Mouse (Mus musculus) heart, embryonic 12.5 days (tissue): Measurements from ENCODE around the gene Ntn1. TPM values are rescaled to one million over a fixed set of nuclear protein-coding genes. Genes with fewer than 3 reads are reported as not detected.

Source experiments
- ATAC-seq: fragments of 200-750 bp; cut with Nextera tagmentation; 2 replicates; pipeline ENCODE4 v1.8.0; 2017; ENCODE audit warnings: moderate TSS enrichment, moderate library complexity; ENCODE audit not compliant: insufficient number of reproducible peaks, low FRiP score
- H3K27ac ChIP-seq: fragments of 300-500 bp; sonication (generic); 2 replicates; pipeline ENCODE4 v1.5.1; 2016; ENCODE audit warnings: mild to moderate bottlenecking, moderate library complexity; ENCODE audit not compliant: poor library complexity, severe bottlenecking
- H3K27me3 ChIP-seq: fragments of 300-500 bp; sonication (generic); replicated peaks from 2 replicates; pipeline ENCODE4 v1.6.1; 2016; ENCODE audit warnings: mild to moderate bottlenecking, moderate library complexity
- H3K36me3 ChIP-seq: fragments of 300-500 bp; sonication (generic); 2 replicates; pipeline ENCODE4 v1.6.1; 2016; ENCODE audit warnings: mild to moderate bottlenecking, moderate library complexity
- H3K4me1 ChIP-seq: fragments of 300-500 bp; sonication (generic); replicated peaks from 2 replicates; pipeline ENCODE4 v1.6.1; 2016; ENCODE audit warnings: mild to moderate bottlenecking
- H3K4me2 ChIP-seq: fragments of 300-500 bp; sonication (generic); 2 replicates; pipeline ENCODE4 v1.6.1; 2016; ENCODE audit warnings: mild to moderate bottlenecking, moderate library complexity
- H3K4me3 ChIP-seq: fragments of 300-500 bp; sonication (generic); 2 replicates; pipeline ENCODE4 v1.5.1; 2016; ENCODE audit warnings: mild to moderate bottlenecking
- H3K9ac ChIP-seq: fragments of 300-500 bp; sonication (generic); 2 replicates; pipeline ENCODE4 v1.6.1; 2016; ENCODE audit warnings: mild to moderate bottlenecking, moderate library complexity
- H3K9me3 ChIP-seq: fragments of 300-500 bp; sonication (generic); replicated peaks from 2 replicates; pipeline ENCODE4 v1.6.1; 2016; ENCODE audit warnings: mild to moderate bottlenecking, moderate library complexity
- WGBS: fragments of 180-500 bp; shearing (Covaris S2); methylation state at CpG from one replicate; pipeline ENCODE4 v1.1.7; 2016; 5-methylcytosine and 5-hydroxymethylcytosine counted together
- polyA plus RNA-seq: library from polyadenylated mRNA; unstranded; fragments of >200 nt; fragmentation: Nextera tagmentation; extraction: Ambion mirVana; gene quantifications from 2 replicates; pipeline ENCODE4 v1.2.1, GENCODE M21; 2016

Ntn1 gene
- polyA plus RNA-seq, 1 experiment from 2014 or later: 38.6 TPM

DNA sequence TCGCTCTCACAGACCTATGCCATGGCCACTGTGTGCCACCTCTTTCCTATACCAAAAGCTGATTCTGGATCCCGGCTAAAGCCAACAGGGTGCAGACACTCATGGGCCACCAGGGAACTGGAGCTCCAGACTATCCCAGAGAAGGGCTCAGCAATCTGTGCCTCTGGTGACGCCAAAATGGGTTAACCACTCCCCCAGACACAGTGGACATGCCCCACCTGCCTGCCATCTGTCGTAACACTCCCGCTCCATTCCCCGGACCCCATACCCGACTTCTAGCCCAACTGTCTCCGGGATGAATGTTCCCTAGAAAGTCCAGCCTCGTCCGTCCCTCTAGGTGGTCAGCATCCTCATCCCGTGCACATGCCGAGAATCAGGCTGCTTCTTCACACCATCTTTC, 51.8 kb downstream of the Ntn1 start:
- Histone ChIP-seq H3K9ac (no peak overlapping the region), H3K4me3 (no peak overlapping the region), H3K4me1 (peaks cover 18% of the 10 kb centered on the region), H3K27me3 (no peaks in the 10 kb centered on the region), H3K9me3 (no peaks in the 10 kb centered on the region), H3K27ac (no peak overlapping the region), H3K4me2 (no peak overlapping the region), H3K36me3 (no peaks in the 10 kb centered on the region)
- ATAC-seq: no peak
- 88% methylated on average over 12 of the region's 12 CpGs for WGBS

DNA sequence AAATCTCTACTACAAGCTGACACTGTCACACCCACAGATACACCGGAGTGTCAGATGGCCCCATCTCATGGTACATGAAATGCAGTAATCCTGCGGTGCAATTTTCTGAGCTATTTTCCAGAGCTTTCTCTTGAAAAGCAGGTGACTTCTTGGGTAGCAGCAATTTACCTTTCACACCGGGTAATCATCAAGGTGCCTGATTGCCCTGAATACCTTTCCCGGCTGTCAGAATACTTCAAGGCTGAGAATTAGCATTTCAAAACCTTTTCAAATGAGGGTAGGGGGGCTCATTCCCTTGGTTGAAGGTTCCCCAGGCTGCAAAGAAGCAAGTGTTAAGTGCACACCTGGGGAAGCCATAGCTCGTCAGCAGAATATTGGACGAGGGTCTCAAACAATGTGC, 52.5 kb downstream of the Ntn1 start:
- Histone ChIP-seq H3K4me1 (peaks cover 18% of the 10 kb centered on the region), H3K9ac (no peak overlapping the region), H3K36me3 (no peaks in the 10 kb centered on the region), H3K27ac (no peak overlapping the region), H3K4me3 (no peak overlapping the region), H3K4me2 (no peak overlapping the region), H3K9me3 (no peaks in the 10 kb centered on the region), H3K27me3 (no peaks in the 10 kb centered on the region)
- 42% methylated on average over 6 of the region's 6 CpGs for WGBS
- ATAC-seq: no peak

DNA sequence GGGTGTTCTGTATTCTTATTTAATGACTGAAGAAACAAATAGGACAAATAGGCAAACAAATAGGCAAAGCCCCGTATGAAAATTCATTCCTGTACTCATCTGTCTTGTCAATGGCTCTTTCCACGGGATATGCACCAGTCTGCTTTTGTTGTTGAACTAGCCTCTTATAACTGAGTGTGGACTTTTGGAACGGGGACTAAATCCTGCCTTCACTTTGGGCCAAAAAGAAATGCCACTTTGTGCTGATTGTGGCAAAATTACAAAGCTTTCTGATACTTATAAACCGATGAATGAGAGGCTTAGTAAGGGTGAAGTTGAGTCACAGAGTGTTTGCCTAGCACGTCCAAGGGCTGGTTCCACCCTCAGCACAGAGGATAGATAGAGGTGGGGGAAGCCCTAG, 53.1 kb downstream of the Ntn1 start:
- no peak overlapping the region for H3K4me3 ChIP-seq
- H3K9ac ChIP-seq: no peak overlapping the region
- no peak overlapping the region for H3K4me2 ChIP-seq
- no peak overlapping the region for H3K27ac ChIP-seq
- H3K4me1 ChIP-seq: peaks cover 15% of the 10 kb centered on the region
- 67% methylated on average over 5 of the region's 5 CpGs for WGBS
- no peak for ATAC-seq
- no peaks in the 10 kb centered on the region for H3K36me3 ChIP-seq
- H3K9me3 ChIP-seq: no peaks in the 10 kb centered on the region
- no peaks in the 10 kb centered on the region for H3K27me3 ChIP-seq

DNA sequence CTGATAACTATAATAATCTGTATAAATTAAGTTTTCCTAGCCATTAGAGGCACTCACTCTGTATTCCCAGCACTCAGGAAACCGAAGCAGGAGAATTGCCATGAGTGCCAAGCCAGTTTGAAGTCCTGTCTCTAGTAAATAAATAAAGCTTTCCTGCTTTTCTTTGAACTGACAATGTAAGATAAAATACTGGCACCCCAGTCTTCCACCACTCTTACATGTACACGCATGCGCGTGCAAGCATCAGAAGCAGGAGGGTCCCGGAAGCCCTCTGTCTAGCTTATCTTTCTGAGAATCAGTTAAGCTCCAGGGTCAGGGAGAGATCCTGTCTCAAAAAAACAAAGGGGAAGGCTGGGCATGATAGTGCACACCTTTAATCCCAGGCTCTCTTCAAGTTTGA, 54.5 kb downstream of the Ntn1 start:
- no peaks in the 10 kb centered on the region for H3K36me3 ChIP-seq
- no peaks in the 10 kb centered on the region for H3K9me3 ChIP-seq
- no peak overlapping the region for H3K9ac ChIP-seq
- H3K4me2 ChIP-seq: no peak overlapping the region
- H3K4me1 ChIP-seq: peaks cover 15% of the 10 kb centered on the region
- H3K27ac ChIP-seq: no peak overlapping the region
- no peak overlapping the region for H3K4me3 ChIP-seq
- ATAC-seq: no peak
- WGBS: 85% methylated on average over 5 of the region's 5 CpGs
- H3K27me3 ChIP-seq: no peaks in the 10 kb centered on the region

DNA sequence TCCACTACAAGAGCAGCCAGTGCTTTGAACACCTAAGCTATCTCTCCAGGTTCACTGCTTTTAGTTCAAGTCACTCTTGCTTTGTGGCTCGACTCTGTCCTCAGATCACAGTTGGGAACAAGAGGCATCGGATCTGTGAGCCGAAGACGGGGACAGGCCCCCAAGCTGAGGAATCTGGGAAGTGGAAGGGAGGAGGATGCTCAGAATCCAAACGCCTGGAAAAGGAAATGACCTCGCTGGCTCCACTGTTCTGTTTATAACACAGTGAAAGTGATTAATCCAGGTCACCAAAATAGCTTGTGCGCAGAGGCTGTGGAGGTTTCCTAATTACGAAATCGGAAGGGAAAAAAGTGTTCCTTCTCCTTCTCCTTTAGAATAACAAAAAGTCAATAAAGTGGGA, 56.4 kb downstream of the Ntn1 start:
- no peak overlapping the region for H3K27ac ChIP-seq
- H3K4me1 ChIP-seq: peaks cover 19% of the 10 kb centered on the region
- H3K4me2 ChIP-seq: no peak overlapping the region
- no peaks in the 10 kb centered on the region for H3K36me3 ChIP-seq
- H3K4me3 ChIP-seq: no peak overlapping the region
- 38% methylated on average over 9 of the region's 9 CpGs for WGBS
- H3K9ac ChIP-seq: no peak overlapping the region
- no peak for ATAC-seq
- no peaks in the 10 kb centered on the region for H3K9me3 ChIP-seq
- no peaks in the 10 kb centered on the region for H3K27me3 ChIP-seq

DNA sequence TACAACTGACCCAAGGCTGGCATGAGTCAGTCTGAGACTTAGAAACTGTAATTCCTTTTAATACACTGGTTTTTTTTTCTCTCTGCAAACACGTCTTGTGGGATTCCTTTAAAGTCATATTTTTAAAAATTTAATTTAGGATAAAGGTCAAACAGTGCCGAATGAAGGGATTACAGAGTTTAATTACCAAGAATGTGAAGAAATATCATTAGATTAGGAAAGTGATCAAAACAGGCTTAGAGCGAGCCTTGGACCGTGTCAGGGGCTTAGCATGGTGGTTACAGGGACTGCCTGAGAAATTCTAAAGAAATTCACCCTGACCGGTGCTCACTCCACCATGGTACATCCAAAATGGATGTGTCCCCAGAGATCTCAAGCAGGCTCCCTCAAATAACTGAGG, 57.9 kb downstream of the Ntn1 start:
- ATAC-seq: no peak
- 85% methylated on average over 5 of the region's 5 CpGs for whole genome bisulfite sequencing
- H3K4me1 ChIP-seq: peaks cover 19% of the 10 kb centered on the region
- H3K9me3 ChIP-seq: no peaks in the 10 kb centered on the region
- no peaks in the 10 kb centered on the region for H3K27me3 ChIP-seq
- no peak overlapping the region for H3K4me2 ChIP-seq
- H3K9ac ChIP-seq: no peak overlapping the region
- H3K27ac ChIP-seq: no peak overlapping the region
- no peak overlapping the region for H3K4me3 ChIP-seq
- H3K36me3 ChIP-seq: no peaks in the 10 kb centered on the region

DNA sequence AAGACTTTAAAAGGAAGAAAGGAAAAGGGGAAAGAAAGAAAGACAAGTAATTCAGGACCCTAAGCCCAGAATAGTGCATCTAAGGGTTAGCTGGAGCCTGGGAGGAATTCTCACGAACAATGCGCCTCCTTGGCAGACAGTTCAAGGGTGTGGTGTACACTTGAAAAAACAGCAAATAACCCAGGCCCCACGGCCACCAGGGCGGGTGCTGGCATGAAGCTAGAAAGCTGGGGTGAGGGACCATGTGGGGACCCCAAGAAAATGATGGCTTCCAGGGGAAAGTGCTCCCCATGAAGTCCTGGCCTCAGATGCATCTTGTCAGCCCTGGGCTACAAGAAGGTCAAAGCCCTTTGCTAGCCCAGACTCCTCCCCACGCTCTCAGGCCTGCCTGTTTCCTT, 58.6 kb downstream of the Ntn1 start:
- WGBS: 73% methylated on average over 5 of the region's 5 CpGs
- ATAC-seq: no peak
- Histone ChIP-seq H3K27me3 (no peaks in the 10 kb centered on the region), H3K9ac (no peak overlapping the region), H3K4me2 (no peak overlapping the region), H3K36me3 (no peaks in the 10 kb centered on the region), H3K4me3 (no peak overlapping the region), H3K4me1 (peaks cover 19% of the 10 kb centered on the region), H3K27ac (no peak overlapping the region), H3K9me3 (no peaks in the 10 kb centered on the region)

DNA sequence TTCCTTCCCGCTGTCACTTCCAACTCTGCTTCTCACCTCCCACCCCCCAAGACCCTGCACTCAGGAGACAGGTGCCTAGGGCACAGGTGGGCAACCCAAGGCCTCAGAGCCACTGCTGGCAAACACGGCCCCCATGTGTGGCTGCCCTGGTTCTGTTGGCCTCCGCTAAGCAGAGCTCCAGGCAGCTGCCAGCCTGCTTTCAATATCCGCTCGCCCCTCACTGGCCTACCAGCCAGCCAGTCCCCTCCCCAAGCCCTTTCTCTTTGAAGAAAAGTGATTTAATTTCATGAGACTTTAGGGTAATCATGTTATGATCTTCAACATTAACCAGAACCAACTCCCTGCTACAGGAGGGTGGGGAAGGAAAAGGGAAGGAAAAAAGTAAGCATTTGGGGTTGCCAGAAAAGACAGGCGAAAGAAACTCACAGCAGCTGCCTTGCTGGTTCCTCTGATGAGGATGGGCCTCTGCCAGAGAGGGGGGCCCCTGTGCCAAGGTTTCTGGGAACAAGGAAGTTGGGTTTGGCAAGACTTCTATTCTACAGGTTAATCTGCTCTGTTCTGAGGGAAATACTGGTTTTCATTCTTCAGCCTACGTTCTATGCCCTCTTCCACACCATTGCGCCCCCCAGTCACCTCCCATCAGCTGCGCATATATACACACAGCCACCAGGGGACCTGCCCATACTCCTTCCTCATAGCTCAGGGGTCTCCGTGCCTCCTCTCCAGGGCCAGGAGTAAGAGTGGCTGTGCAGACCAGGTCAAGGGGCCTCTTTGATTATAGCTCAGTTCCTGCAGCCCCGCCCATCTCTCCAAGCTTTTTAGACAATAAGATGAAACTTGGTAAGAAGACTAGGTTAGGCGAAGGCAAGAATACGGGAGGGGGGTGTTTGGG, 59.3 kb downstream of the Ntn1 start:
- ATAC-seq: no peak
- no peak overlapping the region for H3K27ac ChIP-seq
- H3K27me3 ChIP-seq: no peaks in the 10 kb centered on the region
- peaks cover 19% of the 10 kb centered on the region for H3K4me1 ChIP-seq
- H3K4me2 ChIP-seq: no peak overlapping the region
- H3K36me3 ChIP-seq: no peaks in the 10 kb centered on the region
- H3K9me3 ChIP-seq: no peaks in the 10 kb centered on the region
- no peak overlapping the region for H3K4me3 ChIP-seq
- no peak overlapping the region for H3K9ac ChIP-seq
- WGBS: 79% methylated on average over 13 of the region's 13 CpGs

DNA sequence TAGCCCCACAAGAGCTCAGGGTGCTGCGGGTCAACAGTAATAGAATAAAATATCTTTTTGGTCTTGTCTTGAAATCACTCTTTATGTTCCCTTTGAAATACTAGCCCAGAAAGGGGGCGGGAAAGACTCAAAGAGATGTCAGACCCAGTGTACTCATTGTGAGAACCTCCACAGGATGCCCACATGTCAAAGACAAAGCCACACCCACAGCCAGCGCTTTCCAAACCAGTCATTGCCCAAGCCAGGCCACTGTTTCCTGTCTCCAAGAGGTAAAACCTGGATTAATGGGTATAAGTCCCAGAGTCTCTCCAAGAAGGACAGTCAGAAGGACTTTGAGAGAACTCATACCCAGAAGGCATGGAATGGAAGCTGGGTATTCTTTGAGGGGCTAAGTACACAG, 60.3 kb downstream of the Ntn1 start:
- no peak for ATAC-seq
- no peaks in the 10 kb centered on the region for H3K36me3 ChIP-seq
- no peak overlapping the region for H3K4me3 ChIP-seq
- 81% methylated on average over 3 of the region's 3 CpGs for WGBS
- H3K9ac ChIP-seq: no peak overlapping the region
- no peaks in the 10 kb centered on the region for H3K9me3 ChIP-seq
- H3K27me3 ChIP-seq: no peaks in the 10 kb centered on the region
- H3K4me2 ChIP-seq: no peak overlapping the region
- H3K4me1 ChIP-seq: peaks cover 19% of the 10 kb centered on the region
- H3K27ac ChIP-seq: no peak overlapping the region

DNA sequence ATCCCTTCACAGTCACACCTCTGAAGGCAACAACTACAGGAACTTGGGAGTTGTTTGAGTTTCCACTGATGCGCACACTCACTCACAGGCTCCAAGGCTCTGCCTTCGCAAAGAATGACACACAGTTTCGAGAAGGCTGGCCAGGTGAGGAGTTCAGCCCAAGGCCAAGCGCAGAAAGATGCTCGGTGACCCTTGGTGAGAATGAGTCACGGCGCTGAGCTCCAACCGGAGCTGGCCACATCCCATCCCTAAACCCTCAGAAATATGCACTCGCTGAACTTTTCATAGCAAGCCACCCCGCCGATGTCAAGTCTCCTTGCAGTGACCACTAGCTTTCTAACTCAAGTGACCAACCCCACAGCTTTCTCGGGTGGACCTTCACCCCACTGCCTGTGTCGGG, 60.8 kb downstream of the Ntn1 start:
- no peak overlapping the region for H3K4me3 ChIP-seq
- H3K9me3 ChIP-seq: no peaks in the 10 kb centered on the region
- peaks cover 22% of the 10 kb centered on the region for H3K4me1 ChIP-seq
- no peaks in the 10 kb centered on the region for H3K36me3 ChIP-seq
- no peak overlapping the region for H3K27ac ChIP-seq
- H3K4me2 ChIP-seq: no peak overlapping the region
- no peak overlapping the region for H3K9ac ChIP-seq
- no peak for ATAC-seq
- no peaks in the 10 kb centered on the region for H3K27me3 ChIP-seq
- WGBS: 93% methylated on average over 13 of the region's 13 CpGs

DNA sequence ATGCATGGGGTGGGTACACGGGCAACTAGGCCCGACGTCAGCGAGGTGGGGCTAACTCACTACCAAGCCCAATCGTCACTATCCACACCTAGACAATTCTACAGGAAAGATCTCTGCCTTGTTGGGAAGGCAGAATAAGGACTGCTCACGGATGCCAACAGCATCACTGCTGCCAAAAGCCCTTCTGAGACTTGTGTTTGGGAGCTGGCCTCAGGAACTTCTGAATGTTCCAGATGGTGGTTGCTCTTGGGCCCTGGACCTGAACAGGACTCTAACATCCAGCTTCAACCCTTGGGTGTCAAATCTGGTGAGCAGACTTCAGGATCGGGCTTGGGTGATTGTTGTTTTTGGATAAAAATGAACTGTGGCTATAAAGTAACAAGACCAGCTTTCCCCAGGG, 61.3 kb downstream of the Ntn1 start:
- no peaks in the 10 kb centered on the region for H3K36me3 ChIP-seq
- no peak for ATAC-seq
- H3K4me2 ChIP-seq: no peak overlapping the region
- no peaks in the 10 kb centered on the region for H3K27me3 ChIP-seq
- H3K27ac ChIP-seq: no peak overlapping the region
- no peak overlapping the region for H3K9ac ChIP-seq
- H3K4me3 ChIP-seq: no peak overlapping the region
- H3K4me1 ChIP-seq: peaks cover 25% of the 10 kb centered on the region
- WGBS: 85% methylated on average over 7 of the region's 7 CpGs
- H3K9me3 ChIP-seq: no peaks in the 10 kb centered on the region
